Mouse (Mus musculus) subcutaneous adipose tissue, adult 2 months (tissue): ENCODE measurements around the gene Camkmt. TPM values are rescaled to one million over a fixed set of nuclear protein-coding genes. Genes with fewer than 3 reads are reported as not detected.

Experiments
- polyA plus RNA-seq: library from polyadenylated mRNA; depleted of rRNA; stranded (reverse); fragments of >200 nt; gene quantifications from 2 replicates; pipeline ENCODE4 v1.2.3, GENCODE M21; 2012; ENCODE audit warnings: low replicate concordance; rRNA removed

The Camkmt gene
- 2.3 and 2.4 TPM in 2 replicates for polyA plus RNA-seq

GRCm38 (mm10) chr17:85090120-85091099 is at the start of gene Camkmt, which contains the start of gene Prepl:
TSS of gene Camkmt (plus strand) at chr17:85090552.
TSS of gene Prepl (minus strand) at chr17:85090241.

Other genes starting within 250 kb of the Camkmt start
- 34.0 and 34.3 TPM in 2 replicates for gene Ppm1b, start 133.8 kb upstream of the Camkmt start, polyA plus RNA-seq
- 0.19 and 0.22 TPM in 2 replicates for gene Slc3a1, start 62.2 kb upstream of the Camkmt start, polyA plus RNA-seq
- gene Prepl, start 311 bp upstream of the Camkmt start, polyA plus RNA-seq, result 12.8 and 19.8 TPM in 2 replicates